Mouse (Mus musculus) lung, postnatal 10 days (tissue): ENCODE results near the gene Igfbp1.
"Not testable (repeated sequence)": the region's sequence is repeated elsewhere in the genome, so short reads cannot be mapped to it uniquely, and the experiment has no call there.

Source experiments
- DNase-seq: peaks from one replicate; pipeline ENCODE4 v3.0.0; 2021

Gene Igfbp1

GRCm38 (mm10) chr11:7198006-7198405 lies 424 bp downstream of the Igfbp1 start:
- DNase-seq: no peak

GRCm38 (mm10) chr11:7198481-7199256 lies 1.1 kb downstream of the Igfbp1 start:
- no peak for DNase-seq

- DNase-seq: peak; percentile 77
Observed at GRCm38 (mm10) chr11:7199736-7200392, 2.3 kb downstream of the Igfbp1 start.

DNA sequence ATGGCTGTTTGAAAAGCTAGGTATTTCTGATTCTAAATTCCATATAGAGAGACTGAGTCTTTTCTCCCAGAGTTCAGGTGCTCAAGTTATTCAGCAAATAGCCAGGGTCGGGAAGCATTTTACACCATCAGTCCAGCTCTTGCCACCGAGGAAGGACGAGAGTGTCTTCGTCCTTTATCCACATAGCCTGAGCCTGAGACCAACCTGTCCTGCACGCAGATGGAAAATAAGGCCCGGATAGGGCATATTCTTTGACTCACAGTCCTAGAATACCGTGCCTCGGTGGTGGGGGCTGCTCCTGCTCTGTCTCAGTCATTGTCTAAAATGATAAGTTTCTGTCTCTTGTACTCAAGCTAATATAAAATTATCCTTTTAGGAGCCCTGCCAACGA lies 2.8 kb downstream of the Igfbp1 start:
- DNase-seq: no peak

DNA sequence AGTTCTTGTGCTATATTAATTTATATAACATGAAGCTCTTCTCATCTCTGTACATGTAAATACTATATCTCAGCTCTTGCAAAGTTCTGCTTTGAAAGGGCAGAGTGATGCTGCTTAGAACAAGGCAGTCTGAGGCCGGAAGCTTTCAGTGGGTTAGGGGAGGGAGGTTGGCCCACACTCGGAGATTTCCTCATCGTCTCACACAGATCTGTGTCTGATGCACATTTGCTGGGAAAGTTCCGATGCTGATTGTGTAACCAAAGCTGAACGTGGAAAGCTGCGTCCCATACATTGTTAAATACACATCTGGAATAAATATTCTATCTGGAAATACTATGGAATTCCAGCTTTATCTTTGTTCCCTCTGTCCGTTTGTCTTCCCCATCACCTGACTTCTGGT lies 4.6 kb downstream of the Igfbp1 start:
- DNase-seq: no peak

GRCm38 (mm10) chr11:7203846-7204245 lies 6.3 kb downstream of the Igfbp1 start:
- DNase-seq: no peak

DNA sequence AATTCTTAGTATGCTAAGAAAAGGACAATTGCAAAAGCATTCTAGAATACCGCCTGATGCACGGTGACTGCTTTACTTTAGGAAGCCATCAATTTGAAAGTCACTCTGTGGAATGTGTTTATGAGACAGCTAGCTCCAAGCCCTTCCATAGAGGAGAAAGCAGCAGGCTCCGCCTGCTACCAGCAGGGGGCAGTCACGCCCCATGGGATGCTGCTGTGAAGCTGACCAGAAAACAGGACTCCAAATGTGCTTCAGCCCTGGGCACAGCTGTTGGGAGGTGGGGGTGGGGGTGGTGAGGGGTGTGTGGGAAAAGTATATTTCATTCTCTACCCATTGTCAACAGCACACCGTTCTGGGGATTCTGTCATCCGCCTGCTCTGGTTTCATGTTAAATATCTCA lies 12.8 kb downstream of the Igfbp1 start:
- peak; percentile 83 for DNase-seq

- DNase-seq: peak; percentile 22
Observed at GRCm38 (mm10) chr11:7211211-7211610, 13.6 kb downstream of the Igfbp1 start.

DNA sequence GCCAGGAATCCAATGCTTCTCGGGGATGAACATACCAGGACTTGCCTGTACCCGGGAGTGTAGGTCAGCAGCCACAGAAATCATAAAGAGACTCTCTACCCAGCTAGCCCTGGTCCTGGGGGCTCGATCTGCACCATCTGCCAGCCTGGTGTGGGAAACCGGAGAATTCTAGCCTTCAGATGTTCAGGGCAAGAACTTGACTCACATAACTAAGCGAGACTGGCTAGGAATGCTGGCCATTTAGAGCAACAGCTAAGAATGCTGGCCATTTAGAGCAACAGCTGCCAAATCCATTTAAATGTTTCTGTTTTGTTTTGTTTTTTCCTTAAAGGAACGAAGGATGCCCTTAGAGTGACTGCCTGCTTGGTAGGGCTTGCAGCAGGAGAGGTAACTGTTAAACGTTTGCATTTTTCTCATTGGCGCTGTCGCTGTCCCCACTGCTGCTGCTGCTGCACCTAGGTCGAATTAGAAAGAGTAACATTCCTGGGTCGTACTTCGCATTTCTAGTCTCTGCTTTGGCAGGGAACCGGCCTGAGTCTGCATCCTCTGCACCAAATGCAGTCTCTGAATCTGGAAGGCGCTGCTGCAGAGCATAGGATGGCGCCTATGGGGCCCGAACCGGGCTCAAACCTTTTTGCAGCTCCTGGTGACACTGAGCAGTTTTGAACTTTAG lies 14.7 kb downstream of the Igfbp1 start:
- no peak for DNase-seq

DNA sequence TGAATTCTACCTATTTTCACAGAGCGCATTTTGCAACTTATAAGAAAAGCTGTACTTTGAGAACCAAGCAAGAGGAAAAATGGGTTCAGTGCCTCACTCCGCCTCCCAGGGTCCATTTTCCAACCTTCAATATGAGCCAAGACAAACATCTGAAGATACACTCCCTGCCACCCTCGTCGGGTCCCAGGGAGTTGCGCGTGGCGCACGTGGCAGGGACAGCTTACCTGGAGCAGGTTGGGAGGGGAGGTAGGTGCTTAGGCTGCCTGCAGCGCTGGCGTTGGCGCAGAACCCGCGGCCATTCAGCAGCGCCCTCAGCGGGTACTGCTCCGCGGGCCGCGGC lies 15.5 kb downstream of the Igfbp1 start:
- DNase-seq: no peak

DNA sequence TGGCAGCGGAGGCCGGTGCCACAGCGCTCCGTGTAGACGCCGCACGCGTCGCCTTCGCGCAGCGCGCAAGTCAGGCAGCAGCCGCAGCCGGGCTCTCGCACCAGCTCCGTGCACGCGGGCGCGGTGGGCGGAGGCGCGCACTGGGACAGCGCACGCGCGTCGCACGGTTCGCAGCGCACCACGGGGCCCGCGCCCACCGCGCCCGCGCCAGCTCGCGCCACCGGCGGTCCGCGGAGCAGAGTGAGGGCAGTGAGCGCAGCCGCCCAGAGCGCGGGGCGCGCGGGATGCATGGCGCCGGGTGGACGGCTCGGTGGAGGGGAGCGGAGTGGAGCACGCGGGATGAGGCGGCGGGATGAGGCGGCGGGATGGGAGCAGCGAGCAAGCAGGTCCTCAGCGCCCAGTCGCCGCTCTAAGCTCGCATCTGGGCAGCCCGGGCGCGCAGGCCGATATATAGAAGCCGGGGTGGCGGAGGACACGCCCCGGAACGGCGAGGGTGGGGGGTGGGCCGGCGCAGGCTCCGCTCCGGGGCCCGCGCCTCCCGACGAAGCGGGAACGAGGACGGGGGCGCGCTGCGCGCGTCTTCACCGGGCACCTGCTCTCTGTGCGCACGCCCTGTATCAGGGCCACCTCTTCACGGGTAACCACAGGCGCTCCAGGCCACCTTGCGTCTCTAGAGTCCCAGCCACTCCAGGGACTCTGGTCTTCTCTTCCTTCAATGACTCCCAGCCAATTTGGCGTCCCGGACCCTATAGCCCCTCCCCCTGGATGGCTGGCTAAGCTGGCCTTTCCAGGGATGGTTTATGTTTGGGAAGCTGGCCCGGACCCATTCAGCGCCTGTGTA lies 16.1 kb downstream of the Igfbp1 start, which contains the start of gene Igfbp3:
Gene Igfbp3, minus strand, starts transcription at position 423 of the 841 bp plus-strand sequence.
- DNase-seq: peak; percentile 48

- no peak for DNase-seq
Observed at GRCm38 (mm10) chr11:7214342-7214660, 16.7 kb downstream of the Igfbp1 start.

DNA sequence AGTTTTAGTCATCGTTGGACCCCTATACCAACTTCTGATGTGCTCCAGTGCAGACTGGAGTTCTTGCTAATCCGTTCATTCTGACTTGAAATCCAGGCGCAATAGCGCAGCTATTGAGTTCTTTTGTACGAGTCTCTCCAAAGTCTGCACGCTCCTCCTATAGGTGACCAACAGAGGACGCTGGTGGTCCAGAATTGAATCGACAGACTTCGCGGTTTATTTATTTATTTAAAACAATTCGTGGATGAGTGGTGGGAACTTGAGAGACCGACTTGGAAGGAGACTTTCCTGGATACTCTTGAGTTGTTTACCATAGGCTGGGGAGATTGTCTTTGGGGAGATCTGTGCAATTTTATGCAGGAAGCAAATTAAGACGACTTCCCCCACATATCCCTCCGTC lies 17.2 kb downstream of the Igfbp1 start:
- DNase-seq: peak; percentile 66

- DNase-seq: peak; percentile 77
Observed at GRCm38 (mm10) chr11:7215703-7216102, 18.1 kb downstream of the Igfbp1 start.

DNA sequence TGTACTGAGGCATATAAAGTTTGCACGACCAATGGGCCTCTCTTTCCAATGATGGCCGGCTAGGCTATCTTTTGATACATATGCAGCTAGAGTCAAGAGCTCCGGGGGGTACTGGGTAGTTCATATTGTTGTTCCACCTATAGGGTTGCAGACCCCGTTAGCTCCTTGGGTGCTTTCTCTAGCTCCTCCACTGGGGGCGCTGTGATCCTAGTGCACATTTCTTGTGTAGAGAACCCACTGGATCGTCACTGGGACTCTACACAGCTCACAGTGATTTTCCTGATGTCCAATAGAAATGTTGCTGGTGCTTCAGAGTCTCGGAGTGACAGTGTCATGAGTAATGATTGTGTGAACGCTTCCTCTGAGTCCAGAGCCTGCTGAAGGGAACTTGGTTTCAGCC lies 24.2 kb downstream of the Igfbp1 start:
- DNase-seq: not testable (repeated sequence)

DNA sequence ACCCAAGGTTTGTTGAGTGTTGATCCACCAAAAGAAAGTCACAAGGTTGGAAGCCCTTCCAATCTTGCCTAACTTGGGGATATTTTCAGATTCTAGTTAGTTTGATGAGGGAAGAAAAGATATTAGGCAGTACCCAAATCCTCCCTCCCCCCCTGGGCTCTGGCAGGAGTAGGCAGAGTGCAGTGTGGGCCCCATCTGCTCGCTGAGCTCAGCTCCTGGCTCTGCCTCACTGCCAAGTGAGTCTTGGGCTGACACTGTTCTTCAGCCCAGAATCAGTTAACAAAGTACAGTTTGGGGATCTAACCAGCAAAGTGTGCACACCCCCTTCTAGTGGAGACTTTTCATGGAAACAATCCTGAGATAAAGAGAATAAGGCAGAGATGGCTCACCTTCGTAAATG lies 28.6 kb downstream of the Igfbp1 start:
- no peak for DNase-seq

DNA sequence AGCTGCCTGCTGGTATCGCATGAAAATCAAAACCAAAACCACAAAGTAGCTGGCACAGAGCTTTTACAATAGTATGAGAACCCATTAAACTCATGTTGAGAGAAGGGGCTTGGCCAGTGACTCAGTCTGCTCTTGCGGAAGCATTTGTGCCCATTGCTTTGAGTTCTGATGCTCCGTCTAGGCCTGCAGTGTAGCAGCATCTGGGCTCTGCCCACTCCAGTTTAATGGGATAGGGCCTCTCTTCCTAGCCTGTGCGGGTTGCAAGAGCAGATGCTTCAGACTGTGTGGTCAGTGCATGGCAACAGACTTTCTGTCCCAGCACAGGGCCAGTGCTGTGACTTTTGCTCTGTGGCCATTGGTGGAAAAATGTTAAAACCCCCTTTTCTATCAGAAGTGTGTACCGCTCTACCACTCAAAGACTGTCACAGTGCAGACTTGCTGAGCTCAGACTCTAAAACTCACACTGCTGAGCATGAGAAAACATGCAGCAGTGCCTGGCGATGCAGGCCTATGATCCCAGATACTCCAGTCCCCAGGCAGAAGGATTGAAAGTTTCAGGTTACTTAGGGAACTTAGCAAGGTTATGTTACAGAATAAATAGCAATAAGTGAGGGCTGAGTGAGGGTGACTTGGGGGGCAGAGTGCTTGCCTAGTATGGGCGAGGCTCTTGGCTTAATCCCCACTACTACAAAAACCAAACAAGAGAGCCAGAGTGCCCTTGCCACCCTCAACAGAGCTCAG lies 29.4 kb downstream of the Igfbp1 start:
- no peak for DNase-seq

DNA sequence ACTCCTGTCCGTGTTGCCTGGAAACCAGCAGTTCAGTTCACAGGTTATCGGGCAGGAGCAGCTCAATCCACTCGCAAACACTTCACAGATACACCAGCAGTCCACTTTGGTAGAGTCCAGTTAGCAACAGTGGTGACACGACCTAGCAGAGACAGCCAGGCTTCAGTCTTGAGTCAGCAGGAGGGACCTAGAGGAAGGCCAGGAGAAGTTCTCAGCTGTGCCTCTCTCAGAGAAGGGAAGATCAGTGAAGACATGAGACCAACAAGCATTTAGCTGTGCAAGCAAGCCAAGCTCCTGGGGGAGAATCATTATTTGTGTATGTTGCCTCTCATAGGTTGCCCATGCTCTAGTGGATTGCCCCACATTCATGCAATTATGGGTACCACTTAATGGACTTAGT lies 30.5 kb downstream of the Igfbp1 start:
- no peak for DNase-seq

DNA sequence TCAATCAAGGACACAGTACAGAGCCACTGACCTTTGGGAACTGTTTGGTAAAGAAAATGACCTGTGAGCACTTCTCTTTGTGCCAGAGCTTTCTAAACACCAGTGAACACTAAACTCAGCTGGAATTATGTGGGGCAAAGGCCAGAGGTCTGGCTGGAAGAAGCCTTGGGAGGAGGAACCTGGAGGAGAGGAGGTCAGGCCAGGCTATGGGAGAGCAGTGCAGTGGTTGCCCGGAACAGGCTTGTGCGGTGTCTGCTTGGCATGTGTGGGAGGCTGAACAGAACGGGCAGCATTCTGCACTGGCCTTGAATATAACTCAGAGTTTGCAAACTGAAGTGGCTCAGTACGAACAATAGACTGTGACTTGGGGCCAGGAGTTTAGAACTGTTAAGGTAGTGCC lies 32.4 kb downstream of the Igfbp1 start:
- no peak for DNase-seq

DNA sequence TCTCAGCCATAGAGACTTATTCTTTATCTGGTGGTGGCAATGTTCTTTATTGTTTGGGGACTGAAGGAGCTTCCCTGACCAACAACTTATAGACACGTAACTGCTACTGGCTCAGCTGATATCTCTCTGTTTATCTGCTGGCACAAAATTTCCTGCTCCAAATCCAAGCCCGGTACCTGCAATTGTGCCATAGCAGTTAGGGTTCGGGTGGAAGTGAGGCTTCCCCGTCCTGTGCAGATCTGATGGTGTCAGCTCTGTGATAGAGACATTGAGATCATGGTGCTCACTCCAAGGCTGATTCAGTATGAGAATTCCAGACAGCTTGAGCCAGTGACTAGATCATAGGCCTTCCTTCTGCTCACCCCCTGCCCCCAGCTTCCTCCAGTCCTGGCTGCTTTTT lies 34.4 kb downstream of the Igfbp1 start:
- no peak for DNase-seq

DNA sequence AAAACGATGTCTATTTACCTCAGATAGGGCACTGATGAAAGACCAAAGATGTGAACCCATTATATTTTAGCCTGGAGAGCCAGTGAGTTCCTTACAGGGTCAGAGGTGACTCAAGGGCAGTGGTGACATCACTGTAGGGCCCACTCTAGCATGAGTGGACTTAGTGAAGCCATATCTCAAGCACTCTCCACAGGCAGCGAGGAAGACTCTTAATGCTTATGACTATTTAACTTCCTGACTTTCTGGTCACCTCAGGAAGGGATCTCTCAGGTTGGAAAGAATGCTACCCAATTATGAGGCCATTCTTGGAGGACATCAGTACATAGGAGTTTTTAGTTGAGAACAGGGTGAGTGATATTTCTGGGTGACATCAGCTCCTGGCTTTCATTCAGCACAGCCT lies 35.8 kb downstream of the Igfbp1 start:
- DNase-seq: no peak

DNA sequence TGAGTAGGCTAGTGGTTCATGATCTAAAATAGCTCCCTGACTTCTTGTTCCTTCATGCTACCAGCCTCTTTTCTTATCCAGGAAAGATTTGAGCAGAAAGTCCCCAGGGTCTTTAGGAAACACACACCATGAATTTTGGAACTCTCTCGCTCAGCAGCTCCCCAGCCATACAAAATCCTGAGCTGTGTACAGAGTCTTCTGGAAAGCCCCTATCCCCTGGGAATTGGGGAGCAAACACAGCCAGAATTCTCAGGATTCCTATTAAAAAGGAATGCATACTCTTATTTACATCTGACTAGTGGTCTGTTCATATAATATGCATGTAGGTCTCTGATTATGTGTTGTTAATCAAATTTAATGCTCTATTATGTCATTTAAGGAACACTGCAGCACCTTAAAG lies 36.9 kb downstream of the Igfbp1 start:
- no peak for DNase-seq
